Mouse (Mus musculus): Measurements from ENCODE around the gene Gm44596. TPM values are rescaled to one million over a fixed set of nuclear protein-coding genes. Genes with fewer than 3 reads are reported as not detected.
A peak's percentile ranks its signal among the peaks of the same experiment; 100 is the strongest.

The Gm44596 gene
- polyA plus RNA-seq, 1 experiment from 2014 or later: not detected

GRCm38 (mm10) chr6:128437731-128438316 lies 62.5 kb downstream of the Gm44596 start:
- H3K4me1 ChIP-seq: peaks cover 23% of the 10 kb centered on the region
- peaks cover 39% of the 10 kb centered on the region for H3K36me3 ChIP-seq (replicated peaks)
- 0 out of 2 replicates have a peak, but pooled peaks cover 6% of the 10 kb centered on the region for H3K27me3 ChIP-seq (replicated peaks; ENCODE audit: low read depth, poor library complexity, severe bottlenecking)
- under 1% methylated on average over 52 of the region's 52 CpGs for WGBS
- DNase-seq (ENCODE audit: low spot score): peak; percentile 84
- H3K27ac ChIP-seq (replicated peaks): peak overlapping the region; percentile 99
- H3K9me3 ChIP-seq: no peaks in the 10 kb centered on the region
- peak overlapping the region; percentile 100 for H3K4me3 ChIP-seq

- Histone ChIP-seq H3K9me3 (no peaks in the 10 kb centered on the region), H3K27me3 (replicated peaks; ENCODE audit: low read depth, poor library complexity, severe bottlenecking) (0 out of 2 replicates have a peak, but pooled peaks cover 6% of the 10 kb centered on the region), H3K36me3 (replicated peaks) (peaks cover 34% of the 10 kb centered on the region), H3K27ac (replicated peaks) (peak within 1 kb of the TSS; percentile 99), H3K4me3 (peak within 1 kb of the TSS; percentile 100), H3K4me1 (peaks cover 23% of the 10 kb centered on the region)
- peak; percentile 95 for DNase-seq (ENCODE audit: low spot score)
- WGBS: under 1% methylated on average over 67 of the region's 67 CpGs
Measured at GRCm38 (mm10) chr6:128438317-128438870, 63.1 kb downstream of the Gm44596 start, which contains the start of gene Fkbp4. TSS of gene Fkbp4 (minus strand) at chr6:128438677.

- peak overlapping the region; percentile 100 for H3K4me3 ChIP-seq
- H3K9me3 ChIP-seq: no peaks in the 10 kb centered on the region
- H3K27me3 ChIP-seq (replicated peaks; ENCODE audit: low read depth, poor library complexity, severe bottlenecking): 0 out of 2 replicates have a peak, but pooled peaks cover 6% of the 10 kb centered on the region
- DNase-seq (ENCODE audit: low spot score): no peak
- peak overlapping the region; percentile 99 for H3K27ac ChIP-seq (replicated peaks)
- H3K4me1 ChIP-seq: peaks cover 23% of the 10 kb centered on the region
- 30% methylated on average over 18 of the region's 18 CpGs for WGBS
- peaks cover 28% of the 10 kb centered on the region for H3K36me3 ChIP-seq (replicated peaks)
Measured at GRCm38 (mm10) chr6:128438871-128439341, 63.6 kb downstream of the Gm44596 start.

GRCm38 (mm10) chr6:128440238-128440637 lies 64.9 kb downstream of the Gm44596 start:
- Histone ChIP-seq H3K36me3 (replicated peaks) (peaks cover 15% of the 10 kb centered on the region), H3K9me3 (no peaks in the 10 kb centered on the region), H3K4me1 (peaks cover 23% of the 10 kb centered on the region), H3K27ac (replicated peaks) (no peak overlapping the region), H3K27me3 (replicated peaks; ENCODE audit: low read depth, poor library complexity, severe bottlenecking) (0 out of 2 replicates have a peak, but pooled peaks cover 6% of the 10 kb centered on the region), H3K4me3 (no peak overlapping the region)
- DNase-seq (ENCODE audit: low spot score): no peak
- 91% methylated on average over 2 of the region's 2 CpGs for WGBS

- WGBS: 10% methylated on average over 14 of the region's 14 CpGs
- Histone ChIP-seq H3K36me3 (replicated peaks) (no peaks in the 10 kb centered on the region), H3K27ac (replicated peaks) (no peak overlapping the region; the same call in 1 of the 2 replicates), H3K27me3 (replicated peaks; ENCODE audit: low read depth, poor library complexity, severe bottlenecking) (no peaks in the 10 kb centered on the region), H3K9me3 (no peaks in the 10 kb centered on the region), H3K4me1 (peaks cover 13% of the 10 kb centered on the region), H3K4me3 (no peak overlapping the region; the same call in 1 of the 2 replicates)
- peak; percentile 55 for DNase-seq (ENCODE audit: low spot score)
Measured at GRCm38 (mm10) chr6:128445761-128446535, 70.6 kb downstream of the Gm44596 start.

GRCm38 (mm10) chr6:128447063-128447462 lies 71.8 kb downstream of the Gm44596 start:
- Histone ChIP-seq H3K4me3 (no peak overlapping the region), H3K36me3 (replicated peaks) (no peaks in the 10 kb centered on the region), H3K27me3 (replicated peaks; ENCODE audit: low read depth, poor library complexity, severe bottlenecking) (no peaks in the 10 kb centered on the region), H3K27ac (replicated peaks) (no peak overlapping the region), H3K4me1 (peaks cover 13% of the 10 kb centered on the region), H3K9me3 (no peaks in the 10 kb centered on the region)
- DNase-seq (ENCODE audit: low spot score): no peak
- 93% methylated on average over 5 of the region's 5 CpGs for WGBS

GRCm38 (mm10) chr6:128455835-128456605 lies 80.7 kb downstream of the Gm44596 start:
- Histone ChIP-seq H3K27ac (replicated peaks) (no peak overlapping the region), H3K36me3 (replicated peaks) (no peaks in the 10 kb centered on the region), H3K9me3 (no peaks in the 10 kb centered on the region), H3K27me3 (replicated peaks; ENCODE audit: low read depth, poor library complexity, severe bottlenecking) (no peaks in the 10 kb centered on the region), H3K4me3 (no peak overlapping the region), H3K4me1 (no peaks in the 10 kb centered on the region)
- WGBS: 84% methylated on average over 12 of the region's 12 CpGs
- DNase-seq (ENCODE audit: low spot score): no peak

Other genes starting within 250 kb of the Gm44596 start
- 69.3 and 69.7 TPM in 2 replicates for gene Tspan9, start 231.9 kb upstream of the Gm44596 start, polyA plus RNA-seq (2016; fragmentation: Nextera tagmentation; extraction: Ambion mirVana)
- 2.9 and 3.2 TPM in 2 replicates for gene Tead4, start 74.7 kb upstream of the Gm44596 start, polyA plus RNA-seq (2016; fragmentation: Nextera tagmentation; extraction: Ambion mirVana)
- 22.2 and 23.4 TPM in 2 replicates for gene Tulp3, start 19.7 kb upstream of the Gm44596 start, polyA plus RNA-seq (2016; fragmentation: Nextera tagmentation; extraction: Ambion mirVana)
- 191 and 193 TPM in 2 replicates for gene Rhno1, start 12.6 kb upstream of the Gm44596 start, polyA plus RNA-seq (2016; fragmentation: Nextera tagmentation; extraction: Ambion mirVana)
- 63.0 and 68.7 TPM in 2 replicates for gene Foxm1, start 12.5 kb upstream of the Gm44596 start, polyA plus RNA-seq (2016; fragmentation: Nextera tagmentation; extraction: Ambion mirVana)
- 0.18 and 0.55 TPM in 2 replicates for gene Tex52, start within 50 bp of the Gm44596 start, polyA plus RNA-seq (2016; fragmentation: Nextera tagmentation; extraction: Ambion mirVana)
- gene Nrip2, start 23.8 kb downstream of the Gm44596 start, polyA plus RNA-seq (2016; fragmentation: Nextera tagmentation; extraction: Ambion mirVana): 2.0 and 2.2 TPM in 2 replicates
- gene Itfg2, start 49.4 kb downstream of the Gm44596 start, polyA plus RNA-seq (2016; fragmentation: Nextera tagmentation; extraction: Ambion mirVana): 39.0 and 43.7 TPM in 2 replicates
- gene Fkbp4, start 63.2 kb downstream of the Gm44596 start, polyA plus RNA-seq (2016; fragmentation: Nextera tagmentation; extraction: Ambion mirVana): 813 and 858 TPM in 2 replicates
- gene Pzp, start 151.2 kb downstream of the Gm44596 start, polyA plus RNA-seq (2016; fragmentation: Nextera tagmentation; extraction: Ambion mirVana): not detected in 2 replicates
- gene A2ml1, start 206.1 kb downstream of the Gm44596 start, polyA plus RNA-seq (2016; fragmentation: Nextera tagmentation; extraction: Ambion mirVana): 0.20 TPM in 1 of 2 replicates, not detected in the other
- not detected in 2 replicates for gene Klrb1a, start 248.0 kb downstream of the Gm44596 start, polyA plus RNA-seq (2016; fragmentation: Nextera tagmentation; extraction: Ambion mirVana)

Data from embryonic facial prominence, embryonic 10.5 days (tissue).